16 mouse cellular contexts compared by ENCODE assay signal in genomic region chrX:166091011-166091410, GRCm38 (mm10).
"Had no signal": no experiment of that assay in that cellular context is flagged by ENCODE, and none has a peak within 500 bp of the region (broad histone marks: within the 10 kb centered on the region; RNA-seq: fewer than 3 reads in every experiment).

No protein-coding gene starts in this region.

- H3K27ac ChIP-seq: limb, embryonic 10.5 days; liver, embryonic 15.5 days; midbrain, embryonic 10.5 days; neural tube, embryonic 12.5 days; stomach, embryonic 15.5 days had no signal

- H3K36me3 ChIP-seq: limb, embryonic 10.5 days; liver, embryonic 15.5 days; midbrain, embryonic 10.5 days; neural tube, embryonic 12.5 days; stomach, embryonic 15.5 days had no signal

- H3K9ac ChIP-seq: liver, embryonic 15.5 days; neural tube, embryonic 12.5 days; stomach, embryonic 15.5 days had no signal

- H3K4me1 ChIP-seq: limb, embryonic 10.5 days; liver, embryonic 15.5 days; midbrain, embryonic 10.5 days; neural tube, embryonic 12.5 days; stomach, embryonic 15.5 days had no signal

- H3K4me2 ChIP-seq: liver, embryonic 11.5 days; liver, embryonic 15.5 days; neural tube, embryonic 12.5 days; stomach, embryonic 15.5 days had no signal

- DNase-seq: kidney, postnatal 25 days; layer of hippocampus, postnatal 36 days; lung, adult 2 months; lung, postnatal 36 days; midbrain, embryonic 14.5 days; right cerebral cortex, postnatal 4 days; spleen, adult 18-20 months; thymus, adult 2 months; thymus, postnatal 25 days had no signal

- H3K4me3 ChIP-seq: limb, embryonic 10.5 days; liver, embryonic 15.5 days; midbrain, embryonic 10.5 days; neural tube, embryonic 12.5 days; stomach, embryonic 15.5 days had no signal

- H3K9me3 ChIP-seq: limb, embryonic 10.5 days; liver, embryonic 15.5 days; midbrain, embryonic 10.5 days; neural tube, embryonic 12.5 days; stomach, embryonic 15.5 days had no signal

- ATAC-seq: lung, postnatal 0 days had no signal

- H3K27me3 ChIP-seq: liver, embryonic 15.5 days; neural tube, embryonic 12.5 days; stomach, embryonic 15.5 days had no signal
